Mouse (Mus musculus) CH12.LX (cell line): ENCODE results near the gene Mtch2. TPM values are rescaled to one million over a fixed set of nuclear protein-coding genes. Genes with fewer than 3 reads are reported as not detected.
A peak's percentile ranks its signal among the peaks of the same experiment; 100 is the strongest.

ENCODE experiments used
- DNase-seq: peaks from one replicate; pipeline ENCODE4 v3.0.0-alpha.2; 2013; ENCODE audit errors: extremely low read depth
- H3K27ac ChIP-seq: 2 replicates; pipeline ENCODE4 v1.5.1; 2012; ENCODE audit warnings: low read depth, mild to moderate bottlenecking, control low read depth, moderate library complexity; ENCODE audit not compliant: insufficient read depth
- H3K27me3 ChIP-seq: replicated peaks from 2 replicates; pipeline ENCODE3; 2012; ENCODE audit warnings: inconsistent platforms
- H3K36me3 ChIP-seq, 2 experiments: replicated peaks in 1 of 2; 2 replicates each; pipeline versions ENCODE3 to v1.6.1; 2012; ENCODE audit warnings: inconsistent platforms in 1 of 2, low read length in 1 of 2, mild to moderate bottlenecking in 1 of 2, mixed read lengths in 1 of 2, moderate library complexity in 1 of 2; ENCODE audit not compliant: control insufficient read depth in 1 of 2, insufficient read depth in 1 of 2
- H3K4me1 ChIP-seq, 2 experiments: 2 replicates each; pipeline ENCODE4 v1.6.1; 2012; ENCODE audit warnings: inconsistent platforms in 1 of 2, moderate library complexity in 1 of 2; ENCODE audit not compliant: insufficient read depth in 2 of 2, control insufficient read depth in 1 of 2
- H3K4me2 ChIP-seq: 2 replicates; pipeline ENCODE4 v1.6.1; 2012; ENCODE audit warnings: low read depth, mild to moderate bottlenecking, control low read depth; ENCODE audit not compliant: poor library complexity, insufficient read depth, severe bottlenecking
- H3K4me3 ChIP-seq, 3 experiments: fragments of 150-350 bp in 1 of 3; sonication (generic) in 1 of 3; replicated peaks in 1 of 3; 2 replicates each; pipeline versions ENCODE3 to v1.5.1; 2011 to 2012; ENCODE audit warnings: low read depth in 2 of 3, low read length in 2 of 3, mild to moderate bottlenecking in 2 of 3, moderate library complexity in 2 of 3, control low read depth in 1 of 3, improper control_type of control experiment in 1 of 3, inconsistent platforms in 1 of 3, mixed read lengths in 1 of 3; ENCODE audit not compliant: poor library complexity in 1 of 3
- H3K79me2 ChIP-seq: replicated peaks from 2 replicates; pipeline ENCODE4 v1.6.1; 2012; ENCODE audit warnings: mild to moderate bottlenecking, moderate library complexity; ENCODE audit not compliant: control insufficient read depth, poor library complexity, insufficient read depth, severe bottlenecking; ENCODE audit errors: extremely low read depth
- H3K9ac ChIP-seq: 2 replicates; pipeline ENCODE4 v1.6.1; 2012; ENCODE audit warnings: low read depth, mild to moderate bottlenecking, control low read depth, moderate library complexity; ENCODE audit not compliant: insufficient read depth
- H3K9me3 ChIP-seq: replicated peaks from 2 replicates; pipeline ENCODE3; 2012; ENCODE audit warnings: low read length, inconsistent platforms, mixed read lengths
- CHD1 ChIP-seq: IDR thresholded peaks from 2 replicates; pipeline ENCODE4 v1.6.1; 2012; ENCODE audit warnings: low read depth, low read length, improper control_type of control experiment, inconsistent platforms
- CHD2 ChIP-seq: IDR thresholded peaks from 2 replicates; pipeline ENCODE4 v1.6.1; 2011; ENCODE audit warnings: low read length, improper control_type of control experiment
- CTCF ChIP-seq, 2 experiments: IDR thresholded peaks in 1 of 2; conservative IDR thresholded peaks in 1 of 2; 2 replicates each; pipeline ENCODE4 v1.5.1; 2011 to 2012; ENCODE audit warnings: low read depth in 2 of 2, low read length in 2 of 2, improper control_type of control experiment in 1 of 2, inconsistent platforms in 1 of 2, mild to moderate bottlenecking in 1 of 2, moderate library complexity in 1 of 2
- E2F4 ChIP-seq: IDR thresholded peaks from 2 replicates; pipeline ENCODE4 v1.6.1; 2011; ENCODE audit warnings: low read depth, low read length, improper control_type of control experiment; ENCODE audit not compliant: insufficient replicate concordance
- ELF1 ChIP-seq: IDR thresholded peaks from 2 replicates; pipeline ENCODE4 v1.6.1; 2014; ENCODE audit warnings: low read depth, mild to moderate bottlenecking, inconsistent platforms, low read length, improper control_type of control experiment
- EP300 ChIP-seq: IDR thresholded peaks from 2 replicates; pipeline ENCODE4 v1.6.1; 2011; ENCODE audit warnings: low read length, improper control_type of control experiment
- ETS1 ChIP-seq: conservative IDR thresholded peaks from 2 replicates; pipeline ENCODE4 v1.6.1; 2012; ENCODE audit warnings: low read depth, mild to moderate bottlenecking, inconsistent platforms, low read length, improper control_type of control experiment, moderate library complexity
- GABPA ChIP-seq: IDR thresholded peaks from 2 replicates; pipeline ENCODE4 v1.6.1; 2012; ENCODE audit warnings: low read depth, low read length, improper control_type of control experiment, inconsistent platforms; ENCODE audit not compliant: insufficient replicate concordance
- HCFC1 ChIP-seq: IDR thresholded peaks from 2 replicates; pipeline ENCODE4 v1.6.1; 2012; ENCODE audit warnings: low read depth, mild to moderate bottlenecking, inconsistent platforms, low read length, improper control_type of control experiment
- IRF4 ChIP-seq: IDR thresholded peaks from 2 replicates; pipeline ENCODE4 v1.6.1; 2014; ENCODE audit warnings: low read depth, mild to moderate bottlenecking, inconsistent platforms, low read length, improper control_type of control experiment
- JUN ChIP-seq: IDR thresholded peaks from 2 replicates; pipeline ENCODE4 v1.6.1; 2011; ENCODE audit warnings: low read depth, mild to moderate bottlenecking, low read length, improper control_type of control experiment, moderate library complexity; ENCODE audit not compliant: insufficient read depth
- JUND ChIP-seq: conservative IDR thresholded peaks from 2 replicates; pipeline ENCODE4 v1.6.1; 2011; ENCODE audit warnings: low read depth, low read length, improper control_type of control experiment
- KAT2A ChIP-seq: IDR thresholded peaks from 2 replicates; pipeline ENCODE4 v1.6.1; 2012; ENCODE audit warnings: low read length, improper control_type of control experiment, inconsistent platforms; ENCODE audit not compliant: insufficient replicate concordance
- MAFK ChIP-seq: IDR thresholded peaks from 2 replicates; pipeline ENCODE4 v1.6.1; 2011; ENCODE audit warnings: low read length, improper control_type of control experiment; ENCODE audit not compliant: insufficient replicate concordance
- MAX ChIP-seq: IDR thresholded peaks from 2 replicates; pipeline ENCODE4 v1.6.1; 2011; ENCODE audit warnings: low read length, improper control_type of control experiment
- MAZ ChIP-seq: IDR thresholded peaks from 2 replicates; pipeline ENCODE4 v1.6.1; 2012; ENCODE audit warnings: low read depth, mild to moderate bottlenecking, inconsistent platforms, low read length, improper control_type of control experiment, moderate library complexity
- MEF2A ChIP-seq: IDR thresholded peaks from 2 replicates; pipeline ENCODE4 v1.6.1; 2014; ENCODE audit warnings: low read depth, mild to moderate bottlenecking, inconsistent platforms, low read length, improper control_type of control experiment, borderline replicate concordance
- MXI1 ChIP-seq: IDR thresholded peaks from 2 replicates; pipeline ENCODE4 v1.6.1; 2011; ENCODE audit warnings: mild to moderate bottlenecking, low read depth, low read length, improper control_type of control experiment
- MYC ChIP-seq: IDR thresholded peaks from 2 replicates; pipeline ENCODE4 v1.6.1; 2011; ENCODE audit warnings: low read depth, mild to moderate bottlenecking, improper control_type of control experiment, low read length
- NELFE ChIP-seq: IDR thresholded peaks from 2 replicates; pipeline ENCODE4 v1.6.1; 2011; ENCODE audit warnings: low read depth, low read length, improper control_type of control experiment
- NRF1 ChIP-seq: IDR thresholded peaks from 2 replicates; pipeline ENCODE4 v1.6.1; 2014; ENCODE audit warnings: low read depth, mild to moderate bottlenecking, inconsistent platforms, low read length, improper control_type of control experiment, moderate library complexity
- PAX5 ChIP-seq: IDR thresholded peaks from 2 replicates; pipeline ENCODE4 v1.6.1; 2012; ENCODE audit warnings: low read length, inconsistent platforms, mixed read lengths
- POLR2A ChIP-seq: IDR thresholded peaks from 2 replicates; pipeline ENCODE4 v1.6.1; 2011; ENCODE audit warnings: low read depth, mild to moderate bottlenecking, improper control_type of control experiment, low read length
- POLR2AphosphoS2 ChIP-seq: IDR thresholded peaks from 2 replicates; pipeline ENCODE4 v1.6.1; 2011; ENCODE audit warnings: low read depth, low read length, improper control_type of control experiment
- RAD21 ChIP-seq: IDR thresholded peaks from 2 replicates; pipeline ENCODE4 v1.6.1; 2011; ENCODE audit warnings: low read depth, mild to moderate bottlenecking, low read length, improper control_type of control experiment, moderate library complexity
- RCOR1 ChIP-seq: conservative IDR thresholded peaks from 2 replicates; pipeline ENCODE4 v1.6.1; 2012; ENCODE audit warnings: low read depth, mild to moderate bottlenecking, inconsistent platforms, low read length, improper control_type of control experiment
- SIN3A ChIP-seq: IDR thresholded peaks from 2 replicates; pipeline ENCODE4 v1.6.1; 2012; ENCODE audit warnings: low read length, improper control_type of control experiment, inconsistent platforms
- SMC3 ChIP-seq: IDR thresholded peaks from 2 replicates; pipeline ENCODE4 v1.6.1; 2011; ENCODE audit warnings: low read depth, low read length, improper control_type of control experiment
- TBP ChIP-seq: conservative IDR thresholded peaks from 2 replicates; pipeline ENCODE4 v1.6.1; 2011; ENCODE audit warnings: low read depth, low read length, improper control_type of control experiment
- TCF12 ChIP-seq: IDR thresholded peaks from 2 replicates; pipeline ENCODE4 v1.6.1; 2014; ENCODE audit warnings: low read depth, mild to moderate bottlenecking, inconsistent platforms, low read length, improper control_type of control experiment
- UBTF ChIP-seq: IDR thresholded peaks from 2 replicates; pipeline ENCODE4 v1.6.1; 2012; ENCODE audit warnings: low read depth, mild to moderate bottlenecking, inconsistent platforms, low read length, improper control_type of control experiment, moderate library complexity
- USF1 ChIP-seq: IDR thresholded peaks from 2 replicates; pipeline ENCODE4 v1.6.1; 2014; ENCODE audit warnings: low read depth, mild to moderate bottlenecking, inconsistent platforms, low read length, improper control_type of control experiment
- USF2 ChIP-seq: conservative IDR thresholded peaks from 2 replicates; pipeline ENCODE4 v1.6.1; 2011; ENCODE audit warnings: low read depth, low read length, improper control_type of control experiment
- ZC3H11A ChIP-seq: IDR thresholded peaks from 2 replicates; pipeline ENCODE4 v1.6.1; 2012; ENCODE audit warnings: low read depth, mild to moderate bottlenecking, inconsistent platforms, low read length, improper control_type of control experiment
- ZKSCAN1 ChIP-seq: IDR thresholded peaks from 2 replicates; pipeline ENCODE4 v1.6.1; 2012; ENCODE audit warnings: low read depth, inconsistent platforms, low read length, improper control_type of control experiment, borderline replicate concordance
- ZMIZ1 ChIP-seq: IDR thresholded peaks from 2 replicates; pipeline ENCODE4 v1.6.1; 2012; ENCODE audit warnings: low read depth, mild to moderate bottlenecking, inconsistent platforms, low read length, improper control_type of control experiment
- ZNF384 ChIP-seq: IDR thresholded peaks from 2 replicates; pipeline ENCODE4 v1.6.1; 2012; ENCODE audit warnings: low read depth, low read length, improper control_type of control experiment, inconsistent platforms
- dilution Hi-C: fragments of 300-500 bp; cut with MboI; formaldehyde crosslinking; loops from 2 replicates; pipeline ENCODE4 v1.14.3; 2020; ENCODE audit warnings: low sequenced_read_pairs; ENCODE audit not compliant: extremely low pct_unique_long_range_greater_than_20kb, extremely low pct_ligation_motif_present
- in situ Hi-C: fragments of 300-500 bp; cut with MboI; formaldehyde crosslinking; loops from 3 replicates; pipeline ENCODE4 v1.14.3; 2019; ENCODE audit warnings: low sequenced_read_pairs, low pct_ligation_motif_present, low pct_unique_long_range_greater_than_20kb, mixed read lengths
- polyA plus RNA-seq: library from polyadenylated mRNA; unstranded; fragments of >175 nt; gene quantifications from 2 replicates; pipeline ENCODE4 v1.2.1, GENCODE M21; 2012; ENCODE audit warnings: low read depth; ENCODE audit not compliant: insufficient read length
- total RNA-seq, 2 experiments: library from RNA; depleted of rRNA; stranded (reverse); fragments of 300-350 nt in 1 of 2; fragments of >200 nt in 1 of 2; gene quantifications; 2 replicates each; pipeline ENCODE4 v1.2.3; 2012 to 2014

The Mtch2 gene
- total RNA-seq (2012; rRNA removed) (70.0 and 82.8 TPM in 2 replicates), total RNA-seq (2014; rRNA removed) (158 and 173 TPM in 2 replicates), polyA plus RNA-seq (162 and 209 TPM in 2 replicates)

GRCm38 (mm10) chr2:90846955-90847680, at the start of gene Mtch2:
TSS of gene Mtch2 (plus strand) at chr2:90847155.
- Histone ChIP-seq H3K4me2 (peak within 1 kb of the TSS; percentile 93), H3K9ac (peak within 1 kb of the TSS; percentile 89), H3K9me3 (no peaks in the 10 kb centered on the region), H3K36me3 (peaks cover 15 to 28% of the 10 kb centered on the region in 2 experiments), H3K27me3 (no peaks in the 10 kb centered on the region), H3K79me2 (peaks cover 20% of the 10 kb centered on the region), H3K4me3 (peak within 1 kb of the TSS; percentile 81 to 85 (median 84)), H3K4me1 (peaks cover 0 to 29% of the 10 kb centered on the region in 2 experiments; a peak in 2 of 4 replicates), H3K27ac (peak within 1 kb of the TSS; percentile 17; the same call in 1 of the 2 replicates)
- DNase-seq, result peak; percentile 97
- dilution Hi-C loops, result no loop called here
- in situ Hi-C loops, result no loop called here
- TF ChIP-seq TCF12, result peak; percentile 86
- TF ChIP-seq ZNF384, result no peak
- peak; percentile 94 for TF ChIP-seq NELFE
- 0 out of 2 replicates have a peak, but pooled peaks have one; percentile 18 for TF ChIP-seq RCOR1
- TF ChIP-seq MAX, result peak; percentile 51; the same call in 1 of the 2 replicates
- 0 out of 2 replicates have a peak, but pooled peaks have one; percentile 8 for TF ChIP-seq KAT2A
- peak; percentile 80 for TF ChIP-seq POLR2AphosphoS2
- no peak for TF ChIP-seq ZC3H11A
- peak; percentile 93 for TF ChIP-seq USF1
- TF ChIP-seq TBP, result peak; percentile 71; the same call in 1 of the 2 replicates
- no peak for TF ChIP-seq EP300
- TF ChIP-seq CTCF (conservative IDR thresholded peaks at IDR 0.05 in 1 of 2, IDR thresholded peaks at IDR 0.05 in 1 of 2; ENCODE audit: low read depth in 2 of 2, low read length in 2 of 2), result no peak
- no peak for TF ChIP-seq RAD21
- peak; percentile 86 for TF ChIP-seq MXI1
- TF ChIP-seq ETS1, result peak; percentile 18; the same call in 1 of the 2 replicates
- TF ChIP-seq PAX5, result no peak
- TF ChIP-seq UBTF, result 0 out of 2 replicates have a peak, but pooled peaks have one; percentile 59
- no peak; the same call in none of the 2 replicates for TF ChIP-seq SIN3A
- TF ChIP-seq CHD2, result peak; percentile 58; the same call in 1 of the 2 replicates
- TF ChIP-seq USF2, result peak; percentile 82
- TF ChIP-seq MAZ, result 0 out of 2 replicates have a peak, but pooled peaks have one; percentile 40
- 0 out of 2 replicates have a peak, but pooled peaks have one; percentile 57 for TF ChIP-seq CHD1
- TF ChIP-seq NRF1, result peak; percentile 100
- no peak for TF ChIP-seq ZKSCAN1
- peak; percentile 96 for TF ChIP-seq POLR2A
- TF ChIP-seq MAFK, result no peak
- no peak for TF ChIP-seq JUN
- TF ChIP-seq SMC3, result no peak
- TF ChIP-seq IRF4, result peak; percentile 12; the same call in 1 of the 2 replicates
- TF ChIP-seq E2F4, result no peak
- TF ChIP-seq HCFC1, result peak; percentile 72
- TF ChIP-seq GABPA, result no peak
- no peak for TF ChIP-seq JUND
- TF ChIP-seq MEF2A, result peak; percentile 20; the same call in 1 of the 2 replicates
- peak; percentile 73 for TF ChIP-seq ZMIZ1
- peak; percentile 43; the same call in 1 of the 2 replicates for TF ChIP-seq MYC
- peak; percentile 94 for TF ChIP-seq ELF1
